Mouse (Mus musculus) forebrain, embryonic 13.5 days (tissue): ENCODE measurements around the gene Rcor3. TPM values are rescaled to one million over a fixed set of nuclear protein-coding genes. Genes with fewer than 3 reads are reported as not detected.

ENCODE experiments used
- ATAC-seq: fragments of 200-750 bp; cut with Nextera tagmentation; 2 replicates; pipeline ENCODE4 v1.8.0; 2017
- H3K27ac ChIP-seq: fragments of 300-500 bp; sonication (generic); 2 replicates; pipeline ENCODE4 v1.5.1; 2015; ENCODE audit warnings: inconsistent platforms, mild to moderate bottlenecking, moderate library complexity
- H3K27me3 ChIP-seq: fragments of 300-500 bp; sonication (generic); 2 replicates; pipeline ENCODE4 v1.6.1; 2015; ENCODE audit warnings: mild to moderate bottlenecking, inconsistent platforms
- H3K36me3 ChIP-seq: fragments of 300-500 bp; sonication (generic); 2 replicates; pipeline ENCODE4 v1.6.1; 2015; ENCODE audit warnings: mild to moderate bottlenecking, inconsistent platforms; ENCODE audit not compliant: poor library complexity, severe bottlenecking
- H3K4me1 ChIP-seq: fragments of 300-500 bp; sonication (generic); 2 replicates; pipeline ENCODE4 v1.6.1; 2015; ENCODE audit warnings: inconsistent platforms
- H3K4me2 ChIP-seq: fragments of 300-500 bp; sonication (generic); 2 replicates; pipeline ENCODE4 v1.6.1; 2015; ENCODE audit warnings: inconsistent platforms, mild to moderate bottlenecking, moderate library complexity
- H3K4me3 ChIP-seq: fragments of 300-500 bp; sonication (generic); 2 replicates; pipeline ENCODE4 v1.5.1; 2015; ENCODE audit warnings: mild to moderate bottlenecking, inconsistent platforms
- H3K9ac ChIP-seq: fragments of 300-500 bp; sonication (generic); 2 replicates; pipeline ENCODE4 v1.6.1; 2015; ENCODE audit warnings: mild to moderate bottlenecking, inconsistent platforms
- H3K9me3 ChIP-seq: fragments of 300-500 bp; sonication (generic); replicated peaks from 2 replicates; pipeline ENCODE4 v1.6.1; 2016; ENCODE audit warnings: inconsistent platforms
- WGBS: fragments of 180-500 bp; shearing (Covaris S2); methylation state at CpG from one replicate; pipeline ENCODE4 v1.1.7; 2015; 5-methylcytosine and 5-hydroxymethylcytosine counted together
- polyA plus RNA-seq: library from polyadenylated mRNA; unstranded; fragments of >200 nt; fragmentation: Nextera tagmentation; extraction: Ambion mirVana; gene quantifications from 2 replicates; pipeline ENCODE4 v1.2.1, GENCODE M21; 2015

Gene Rcor3
- polyA plus RNA-seq, 1 experiment from 2014 or later, result 20.3 TPM

- H3K4me2 ChIP-seq, result no peak overlapping the region
- no peaks in the 10 kb centered on the region for H3K4me1 ChIP-seq
- H3K36me3 ChIP-seq, result peaks cover 81% of the 10 kb centered on the region
- H3K4me3 ChIP-seq, result no peak overlapping the region
- no peaks in the 10 kb centered on the region for H3K27me3 ChIP-seq
- whole genome bisulfite sequencing, result 86% methylated on average over 6 of the region's 6 CpGs
- H3K27ac ChIP-seq, result no peak overlapping the region
- no peak for ATAC-seq
- H3K9ac ChIP-seq, result no peak overlapping the region
- H3K9me3 ChIP-seq, result no peaks in the 10 kb centered on the region
These were observed 21.6 kb downstream of the Rcor3 start for GRCm38 (mm10) chr1:192116262-192116661.

GRCm38 (mm10) chr1:192115378-192115777 lies 22.5 kb downstream of the Rcor3 start:
- no peak for ATAC-seq
- 100% methylated on average over 1 of the region's 1 CpGs for WGBS
- no peaks in the 10 kb centered on the region for H3K9me3 ChIP-seq
- H3K4me1 ChIP-seq, result no peaks in the 10 kb centered on the region
- no peak overlapping the region for H3K9ac ChIP-seq
- H3K4me2 ChIP-seq, result no peak overlapping the region
- no peak overlapping the region for H3K4me3 ChIP-seq
- H3K27ac ChIP-seq, result no peak overlapping the region
- H3K27me3 ChIP-seq, result no peaks in the 10 kb centered on the region
- peaks cover 77% of the 10 kb centered on the region for H3K36me3 ChIP-seq

GRCm38 (mm10) chr1:192109169-192109568 lies 28.7 kb downstream of the Rcor3 start:
- Histone ChIP-seq H3K4me1 (no peaks in the 10 kb centered on the region), H3K4me2 (no peak overlapping the region), H3K4me3 (no peak overlapping the region), H3K27ac (no peak overlapping the region), H3K27me3 (no peaks in the 10 kb centered on the region), H3K36me3 (peaks cover 52% of the 10 kb centered on the region), H3K9me3 (no peaks in the 10 kb centered on the region), H3K9ac (no peak overlapping the region)
- no peak for ATAC-seq
- 64% methylated on average over 6 of the region's 6 CpGs for WGBS

- no peaks in the 10 kb centered on the region for H3K9me3 ChIP-seq
- H3K27ac ChIP-seq, result no peak overlapping the region
- H3K4me1 ChIP-seq, result no peaks in the 10 kb centered on the region
- peaks cover 42% of the 10 kb centered on the region for H3K36me3 ChIP-seq
- peak; percentile 77; the same call in 1 of the 2 replicates for ATAC-seq
- H3K4me3 ChIP-seq, result no peak overlapping the region
- H3K27me3 ChIP-seq, result no peaks in the 10 kb centered on the region
- no peak overlapping the region for H3K4me2 ChIP-seq
- no peak overlapping the region for H3K9ac ChIP-seq
- WGBS, result 9% methylated on average over 2 of the region's 2 CpGs
These were observed 30.5 kb downstream of the Rcor3 start for GRCm38 (mm10) chr1:192107352-192107751.

GRCm38 (mm10) chr1:192105902-192106389 lies 31.9 kb downstream of the Rcor3 start:
- H3K4me2 ChIP-seq, result no peak overlapping the region
- no peaks in the 10 kb centered on the region for H3K9me3 ChIP-seq
- 87% methylated on average over 4 of the region's 4 CpGs for WGBS
- H3K36me3 ChIP-seq, result peaks cover 41% of the 10 kb centered on the region
- no peaks in the 10 kb centered on the region for H3K27me3 ChIP-seq
- H3K27ac ChIP-seq, result no peak overlapping the region
- no peak overlapping the region for H3K4me3 ChIP-seq
- ATAC-seq, result no peak
- H3K4me1 ChIP-seq, result no peaks in the 10 kb centered on the region
- H3K9ac ChIP-seq, result no peak overlapping the region

GRCm38 (mm10) chr1:192104021-192104420 lies 33.8 kb downstream of the Rcor3 start:
- Histone ChIP-seq H3K4me2 (no peak overlapping the region), H3K4me1 (no peaks in the 10 kb centered on the region), H3K27ac (no peak overlapping the region), H3K4me3 (no peak overlapping the region), H3K36me3 (peaks cover 37% of the 10 kb centered on the region), H3K9me3 (no peaks in the 10 kb centered on the region), H3K9ac (no peak overlapping the region), H3K27me3 (no peaks in the 10 kb centered on the region)
- 98% methylated on average over 9 of the region's 9 CpGs for WGBS
- no peak for ATAC-seq

GRCm38 (mm10) chr1:192103176-192103575 lies 34.7 kb downstream of the Rcor3 start:
- Histone ChIP-seq H3K9me3 (no peaks in the 10 kb centered on the region), H3K9ac (no peak overlapping the region), H3K4me1 (no peaks in the 10 kb centered on the region), H3K4me2 (no peak overlapping the region), H3K4me3 (no peak overlapping the region), H3K27me3 (no peaks in the 10 kb centered on the region), H3K27ac (no peak overlapping the region), H3K36me3 (peaks cover 33% of the 10 kb centered on the region)
- ATAC-seq, result no peak
- 85% methylated on average over 6 of the region's 6 CpGs for WGBS

GRCm38 (mm10) chr1:192101359-192101758 lies 36.5 kb downstream of the Rcor3 start:
- Histone ChIP-seq H3K4me2 (no peak overlapping the region), H3K4me3 (no peak overlapping the region), H3K9me3 (no peaks in the 10 kb centered on the region), H3K4me1 (no peaks in the 10 kb centered on the region), H3K9ac (no peak overlapping the region), H3K27me3 (no peaks in the 10 kb centered on the region), H3K27ac (no peak overlapping the region), H3K36me3 (peaks cover 28% of the 10 kb centered on the region)
- WGBS, result 82% methylated on average over 8 of the region's 8 CpGs
- no peak for ATAC-seq

- Histone ChIP-seq H3K4me1 (no peaks in the 10 kb centered on the region), H3K4me2 (no peak overlapping the region), H3K36me3 (peaks cover 28% of the 10 kb centered on the region), H3K4me3 (no peak overlapping the region), H3K9ac (no peak overlapping the region), H3K27ac (no peak overlapping the region), H3K9me3 (no peaks in the 10 kb centered on the region), H3K27me3 (no peaks in the 10 kb centered on the region)
- WGBS, result 92% methylated on average over 11 of the region's 11 CpGs
- no peak for ATAC-seq
These were observed 37.1 kb downstream of the Rcor3 start for GRCm38 (mm10) chr1:192100742-192101141.

GRCm38 (mm10) chr1:192095626-192096025 lies 42.2 kb downstream of the Rcor3 start:
- WGBS, result 96% methylated on average over 5 of the region's 5 CpGs
- H3K36me3 ChIP-seq, result peaks cover 7% of the 10 kb centered on the region
- no peak for ATAC-seq

GRCm38 (mm10) chr1:192094451-192095170 lies 43.3 kb downstream of the Rcor3 start:
- Histone ChIP-seq H3K4me1 (peaks cover 6% of the 10 kb centered on the region), H3K9me3 (no peaks in the 10 kb centered on the region), H3K27me3 (peaks cover 25% of the 10 kb centered on the region), H3K4me3 (no peak overlapping the region), H3K27ac (no peak overlapping the region), H3K36me3 (peaks cover 4% of the 10 kb centered on the region; the same call in 1 of the 2 replicates), H3K4me2 (no peak overlapping the region), H3K9ac (no peak overlapping the region)
- ATAC-seq, result no peak
- WGBS, result 62% methylated on average over 13 of the region's 13 CpGs

More at GRCm38 (mm10) chr1:192095626-192096025, 42.2 kb downstream of the Rcor3 start:
- no peak overlapping the region for H3K4me2 ChIP-seq
- H3K27me3 ChIP-seq, result peaks cover 16% of the 10 kb centered on the region
- no peak overlapping the region for H3K9ac ChIP-seq
- no peaks in the 10 kb centered on the region for H3K9me3 ChIP-seq
- H3K4me3 ChIP-seq, result no peak overlapping the region
- H3K4me1 ChIP-seq, result peaks cover 6% of the 10 kb centered on the region
- H3K27ac ChIP-seq, result no peak overlapping the region

- H3K27ac ChIP-seq, result no peak overlapping the region
- no peaks in the 10 kb centered on the region for H3K36me3 ChIP-seq
- ATAC-seq, result peak; percentile 88
- peak overlapping the region; percentile 66; the same call in 1 of the 2 replicates for H3K9ac ChIP-seq
- WGBS, result 31% methylated on average over 16 of the region's 16 CpGs
- H3K9me3 ChIP-seq, result no peaks in the 10 kb centered on the region
- peaks cover 25% of the 10 kb centered on the region for H3K27me3 ChIP-seq
- peak overlapping the region; percentile 85 for H3K4me2 ChIP-seq
- peaks cover 6% of the 10 kb centered on the region for H3K4me1 ChIP-seq
- peak overlapping the region; percentile 55 for H3K4me3 ChIP-seq
These were observed 44.8 kb downstream of the Rcor3 start for GRCm38 (mm10) chr1:192092879-192093660.
